Mouse (Mus musculus) gastrocnemius, adult 2 months (tissue): ENCODE measurements around the gene Tpm4. TPM values are rescaled to one million over a fixed set of nuclear protein-coding genes. Genes with fewer than 3 reads are reported as not detected.

Source experiments
- DNase-seq: peaks from one replicate; pipeline ENCODE4 v3.0.0; 2022
- H3K27ac ChIP-seq: fragments of 200-600 bp; 2 replicates; pipeline ENCODE4 v1.8.1; 2022; ENCODE audit warnings: mild to moderate bottlenecking
- H3K4me3 ChIP-seq: fragments of 200-600 bp; 2 replicates; pipeline ENCODE4 v1.8.1; 2022; ENCODE audit warnings: mild to moderate bottlenecking, moderate library complexity
- CTCF ChIP-seq: fragments of 200-600 bp; IDR thresholded peaks from 2 replicates; pipeline ENCODE4 v1.8.1; 2022; ENCODE audit warnings: antibody characterized with exemption, mild to moderate bottlenecking, moderate library complexity
- intact Hi-C: fragments of 180-260 bp; cut with DNase I; formaldehyde crosslinking; loops from one replicate; pipeline ENCODE4 v1.15.1; 2025
- total RNA-seq, 2 experiments: library from RNA; stranded (reverse); gene quantifications; 2 replicates each; pipeline ENCODE4 v1.2.3; 2021

Gene Tpm4
- total RNA-seq, 2 experiments from 2014 or later = 22.2 to 44.0 TPM

GRCm38 (mm10) chr8:72146056-72146455 lies 11.3 kb downstream of the Tpm4 start:
- peak overlapping the region; percentile 24; the same call in 1 of the 2 replicates for H3K27ac ChIP-seq
- intact Hi-C loops = no loop called here
- TF ChIP-seq CTCF = no peak
- no peak overlapping the region for H3K4me3 ChIP-seq
- no peak for DNase-seq

GRCm38 (mm10) chr8:72146556-72146955 lies 11.8 kb downstream of the Tpm4 start:
- Histone ChIP-seq H3K27ac (peak overlapping the region; percentile 46; the same call in 1 of the 2 replicates), H3K4me3 (no peak overlapping the region)
- DNase-seq = no peak
- TF ChIP-seq CTCF = no peak
- intact Hi-C loops = no loop called here

- Histone ChIP-seq H3K4me3 (no peak overlapping the region), H3K27ac (peak overlapping the region; percentile 46)
- no peak for DNase-seq
- TF ChIP-seq CTCF = no peak
- intact Hi-C loops = no loop called here
Measured at GRCm38 (mm10) chr8:72147266-72147665, 12.5 kb downstream of the Tpm4 start.

- H3K27ac ChIP-seq = no peak overlapping the region
Measured at GRCm38 (mm10) chr8:72149056-72149455, 14.3 kb downstream of the Tpm4 start.

GRCm38 (mm10) chr8:72151418-72152078 lies 16.8 kb downstream of the Tpm4 start:
- intact Hi-C loops = no loop called here
- no peak for DNase-seq
- no peak for TF ChIP-seq CTCF
- no peak overlapping the region; the same call in 1 of the 2 replicates for H3K27ac ChIP-seq
- no peak overlapping the region for H3K4me3 ChIP-seq

More at GRCm38 (mm10) chr8:72149056-72149455, 14.3 kb downstream of the Tpm4 start:
- no peak overlapping the region for H3K4me3 ChIP-seq
- intact Hi-C loops = no loop called here
- no peak for DNase-seq
- TF ChIP-seq CTCF = no peak

- no peak for TF ChIP-seq CTCF
- intact Hi-C loops = no loop called here
- Histone ChIP-seq H3K4me3 (no peak overlapping the region), H3K27ac (peak overlapping the region; percentile 2; the same call in 1 of the 2 replicates)
- DNase-seq = no peak
Measured at GRCm38 (mm10) chr8:72153382-72153781, 18.6 kb downstream of the Tpm4 start.

GRCm38 (mm10) chr8:72158096-72158495 lies 23.3 kb downstream of the Tpm4 start:
- DNase-seq = no peak
- TF ChIP-seq CTCF = no peak
- intact Hi-C loops = no loop called here
- Histone ChIP-seq H3K27ac (no peak overlapping the region), H3K4me3 (no peak overlapping the region)

GRCm38 (mm10) chr8:72158726-72159125 lies 24.0 kb downstream of the Tpm4 start:
- Histone ChIP-seq H3K27ac (no peak overlapping the region), H3K4me3 (no peak overlapping the region)
- no peak for TF ChIP-seq CTCF
- no peak for DNase-seq
- intact Hi-C loops = no loop called here

- DNase-seq = no peak
- intact Hi-C loops = loop anchor here (5.0 kb wide), 1 partner anchor 82 kb away; the partner anchor contains the start of gene Ap1m1
- no peak for TF ChIP-seq CTCF
- Histone ChIP-seq H3K27ac (no peak overlapping the region; the same call in 1 of the 2 replicates), H3K4me3 (peak overlapping the region; percentile 92)
Measured at GRCm38 (mm10) chr8:72160007-72160406, 25.2 kb downstream of the Tpm4 start.

GRCm38 (mm10) chr8:72160707-72161697 lies 26.2 kb downstream of the Tpm4 start, which contains the start of gene Rab8a:
TSS of gene Rab8a (plus strand) at chr8:72161200.
- peak within 1 kb of the TSS; percentile 92 for H3K4me3 ChIP-seq
- DNase-seq = peak; percentile 99
- TF ChIP-seq CTCF = no peak
- intact Hi-C loops = loop anchor here (5.0 kb wide), 1 partner anchor 81 kb away; the partner anchor contains the start of gene Ap1m1
- peak within 1 kb of the TSS; percentile 96 for H3K27ac ChIP-seq

GRCm38 (mm10) chr8:72162821-72163220 lies 28.0 kb downstream of the Tpm4 start:
- DNase-seq = no peak
- intact Hi-C loops = loop anchor here (5.0 kb wide), 1 partner anchor 79 kb away; the partner anchor contains the start of gene Ap1m1
- Histone ChIP-seq H3K27ac (no peak overlapping the region), H3K4me3 (no peak overlapping the region)
- TF ChIP-seq CTCF = no peak

- H3K4me3 ChIP-seq = no peak overlapping the region
- H3K27ac ChIP-seq = no peak overlapping the region
- no peak for TF ChIP-seq CTCF
- no peak for DNase-seq
- intact Hi-C loops = no loop called here
Measured at GRCm38 (mm10) chr8:72169098-72169668, 34.4 kb downstream of the Tpm4 start.
